Mouse (Mus musculus) ovary, postnatal 14 days (tissue): ENCODE results near the gene Cela2a.

Source experiments
- DNase-seq: peaks from one replicate; pipeline ENCODE4 v3.0.0; 2022; ENCODE audit warnings: low spot score

Cela2a gene

GRCm38 (mm10) chr4:141826060-141826459 lies at the start of gene Cela2a:
Cela2a (minus strand) TSS chr4:141826160.
- DNase-seq = no peak

- DNase-seq = no peak
Measured at GRCm38 (mm10) chr4:141875481-141876108, 49.6 kb upstream of the Cela2a start.

- peak; percentile 66 for DNase-seq
Measured at GRCm38 (mm10) chr4:141874601-141875460, 48.9 kb upstream of the Cela2a start, which contains the start of gene Efhd2. Efhd2 (minus strand) TSS chr4:141874920.

GRCm38 (mm10) chr4:141874111-141874600 lies 48.2 kb upstream of the Cela2a start:
- no peak for DNase-seq

GRCm38 (mm10) chr4:141872977-141873376 lies 47.0 kb upstream of the Cela2a start:
- DNase-seq = no peak

GRCm38 (mm10) chr4:141871909-141872308 lies 45.9 kb upstream of the Cela2a start:
- DNase-seq = no peak

GRCm38 (mm10) chr4:141871333-141871725 lies 45.4 kb upstream of the Cela2a start:
- DNase-seq = no peak

- DNase-seq = no peak
Measured at GRCm38 (mm10) chr4:141870666-141871332, 44.8 kb upstream of the Cela2a start.

GRCm38 (mm10) chr4:141869436-141870215 lies 43.7 kb upstream of the Cela2a start:
- no peak for DNase-seq

- no peak for DNase-seq
Measured at GRCm38 (mm10) chr4:141868051-141868450, 42.1 kb upstream of the Cela2a start.

- no peak for DNase-seq
Measured at GRCm38 (mm10) chr4:141867498-141867897, 41.5 kb upstream of the Cela2a start.

GRCm38 (mm10) chr4:141866933-141867490 lies 41.1 kb upstream of the Cela2a start:
- DNase-seq = no peak

- DNase-seq = no peak
Measured at GRCm38 (mm10) chr4:141865600-141865999, 39.6 kb upstream of the Cela2a start.

- DNase-seq = no peak
Measured at GRCm38 (mm10) chr4:141865006-141865405, 39.0 kb upstream of the Cela2a start.

- no peak for DNase-seq
Measured at GRCm38 (mm10) chr4:141864506-141864905, 38.5 kb upstream of the Cela2a start.

- no peak for DNase-seq
Measured at GRCm38 (mm10) chr4:141863726-141864280, 37.8 kb upstream of the Cela2a start.

GRCm38 (mm10) chr4:141862867-141863266 lies 36.9 kb upstream of the Cela2a start:
- no peak for DNase-seq

GRCm38 (mm10) chr4:141861591-141862295 lies 35.8 kb upstream of the Cela2a start:
- DNase-seq = no peak

GRCm38 (mm10) chr4:141860246-141860841 lies 34.4 kb upstream of the Cela2a start:
- no peak for DNase-seq

GRCm38 (mm10) chr4:141859351-141859750 lies 33.4 kb upstream of the Cela2a start:
- no peak for DNase-seq
